Mouse (Mus musculus): ENCODE measurements around the gene Osbp2. TPM values are rescaled to one million over a fixed set of nuclear protein-coding genes. Genes with fewer than 3 reads are reported as not detected.

The Osbp2 gene
- polyA plus RNA-seq, 1 experiment from 2014 or later = 0.09 TPM

DNA sequence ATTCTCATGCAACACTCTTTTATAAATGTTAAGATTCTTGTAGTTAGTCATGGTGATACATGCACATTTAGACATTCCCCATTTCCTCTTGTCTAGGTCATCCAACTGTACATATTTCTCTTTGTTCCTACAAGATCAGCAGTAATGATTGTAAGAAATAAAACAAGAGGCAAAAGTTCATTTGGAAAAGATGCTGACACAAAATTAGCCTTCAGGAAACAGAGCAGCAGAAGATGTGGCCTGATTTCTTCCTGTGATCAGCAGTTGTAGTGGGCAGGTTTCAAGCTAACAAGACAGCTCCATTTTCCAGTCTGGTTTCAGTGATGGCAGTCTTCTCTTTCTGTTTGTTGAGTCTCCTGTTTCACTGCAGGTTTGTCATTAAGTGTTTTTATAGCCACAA is 47.8 kb downstream of the Osbp2 start:
- Histone ChIP-seq H3K27me3 (ENCODE audit: control insufficient read depth, insufficient read depth, low read depth, low read length) (no peaks in the 10 kb centered on the region), H3K4me3 (ENCODE audit: low read depth, low read length) (no peak overlapping the region), H3K4me2 (ENCODE audit: low read depth, low read length) (no peak overlapping the region), H3K9me3 (replicated peaks; ENCODE audit: control insufficient read depth, low read length) (no peaks in the 10 kb centered on the region), H3K4me1 (ENCODE audit: control insufficient read depth, low read depth, low read length) (no peaks in the 10 kb centered on the region), H3K27ac (ENCODE audit: low read length) (no peak overlapping the region), H3K36me3 (ENCODE audit: control insufficient read depth, insufficient read depth) (no peaks in the 10 kb centered on the region), H3K9ac (ENCODE audit: low read depth, low read length) (no peak overlapping the region)
- no peak for ATAC-seq (ENCODE audit: low read depth)

DNA sequence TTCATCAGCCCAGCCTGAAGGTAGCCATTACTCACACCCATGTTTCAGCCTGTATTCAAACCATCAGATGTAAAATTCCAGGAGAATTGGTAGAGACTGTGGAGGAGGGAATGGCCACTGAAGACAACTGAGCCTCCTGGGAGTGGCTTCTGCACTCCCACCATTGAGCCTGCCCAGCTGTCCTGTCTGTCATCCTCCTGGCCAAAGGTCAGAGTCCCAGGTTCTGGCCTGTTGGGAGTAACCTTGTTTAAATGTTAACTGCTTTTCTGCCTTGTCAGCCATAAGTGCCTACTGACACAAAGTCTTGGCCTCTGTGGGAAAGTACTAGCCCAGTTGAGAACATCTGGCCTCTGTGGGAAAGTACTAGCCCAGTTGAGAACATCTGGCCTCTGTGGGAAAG is 50.4 kb downstream of the Osbp2 start:
- Histone ChIP-seq H3K4me1 (ENCODE audit: control insufficient read depth, low read depth, low read length) (no peaks in the 10 kb centered on the region), H3K27me3 (ENCODE audit: control insufficient read depth, insufficient read depth, low read depth, low read length) (no peaks in the 10 kb centered on the region), H3K27ac (ENCODE audit: low read length) (no peak overlapping the region), H3K4me2 (ENCODE audit: low read depth, low read length) (no peak overlapping the region), H3K36me3 (ENCODE audit: control insufficient read depth, insufficient read depth) (no peaks in the 10 kb centered on the region), H3K4me3 (ENCODE audit: low read depth, low read length) (no peak overlapping the region), H3K9me3 (replicated peaks; ENCODE audit: control insufficient read depth, low read length) (no peaks in the 10 kb centered on the region), H3K9ac (ENCODE audit: low read depth, low read length) (no peak overlapping the region)
- ATAC-seq (ENCODE audit: low read depth) = no peak

DNA sequence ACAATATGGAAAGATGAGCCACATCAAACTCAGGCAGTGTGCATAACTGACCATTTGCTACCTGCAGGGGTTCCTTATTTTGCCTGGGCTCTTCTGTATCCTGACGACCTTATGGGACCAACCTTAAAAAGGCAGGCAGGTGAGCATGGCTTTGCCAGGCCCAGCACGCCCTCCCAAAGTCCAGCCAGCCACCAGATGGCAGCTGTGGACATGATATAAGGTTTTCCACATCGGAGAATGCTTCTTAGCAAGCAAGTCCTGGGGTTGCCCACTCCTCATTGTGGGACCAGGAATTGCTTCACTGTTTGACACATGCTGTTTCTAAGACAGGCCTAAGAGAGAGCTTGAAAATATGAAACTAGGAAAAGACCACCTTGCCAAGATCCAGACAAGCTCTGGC is 55.5 kb downstream of the Osbp2 start:
- H3K36me3 ChIP-seq (ENCODE audit: control insufficient read depth, insufficient read depth) = no peaks in the 10 kb centered on the region
- H3K27ac ChIP-seq (ENCODE audit: low read length) = no peak overlapping the region
- no peaks in the 10 kb centered on the region for H3K27me3 ChIP-seq (ENCODE audit: control insufficient read depth, insufficient read depth, low read depth, low read length)
- no peak for ATAC-seq (ENCODE audit: low read depth)
- H3K9ac ChIP-seq (ENCODE audit: low read depth, low read length) = no peak overlapping the region
- H3K4me2 ChIP-seq (ENCODE audit: low read depth, low read length) = no peak overlapping the region
- no peak overlapping the region for H3K4me3 ChIP-seq (ENCODE audit: low read depth, low read length)
- no peaks in the 10 kb centered on the region for H3K4me1 ChIP-seq (ENCODE audit: control insufficient read depth, low read depth, low read length)
- WGBS (ENCODE audit: insufficient replicate concordance) = 19% methylated on average over 3 of the region's 3 CpGs
- no peaks in the 10 kb centered on the region for H3K9me3 ChIP-seq (replicated peaks; ENCODE audit: control insufficient read depth, low read length)

DNA sequence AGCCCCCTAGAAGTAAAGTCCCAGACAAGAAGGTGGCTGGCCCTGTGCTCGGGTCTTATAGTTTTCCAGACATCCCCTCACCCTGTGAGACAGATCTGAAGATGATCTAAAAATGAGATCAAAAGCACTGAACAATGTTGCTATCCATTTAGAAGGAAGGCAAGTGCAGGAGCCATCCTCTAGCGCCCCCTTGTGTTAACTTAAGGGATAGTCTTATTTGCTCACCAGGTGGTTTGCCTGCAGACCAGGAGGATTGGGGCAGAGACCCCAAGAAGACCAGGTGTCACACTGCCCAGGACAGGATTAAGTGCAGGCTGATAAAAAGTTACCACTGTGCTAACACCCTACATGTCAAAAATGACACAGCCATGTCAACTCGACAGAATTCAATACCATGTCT is 58.3 kb downstream of the Osbp2 start:
- no peak overlapping the region for H3K4me2 ChIP-seq (ENCODE audit: low read depth, low read length)
- H3K9ac ChIP-seq (ENCODE audit: low read depth, low read length) = no peak overlapping the region
- H3K4me1 ChIP-seq (ENCODE audit: control insufficient read depth, low read depth, low read length) = no peaks in the 10 kb centered on the region
- H3K9me3 ChIP-seq (replicated peaks; ENCODE audit: control insufficient read depth, low read length) = no peaks in the 10 kb centered on the region
- H3K27ac ChIP-seq (ENCODE audit: low read length) = no peak overlapping the region
- H3K4me3 ChIP-seq (ENCODE audit: low read depth, low read length) = no peak overlapping the region
- H3K27me3 ChIP-seq (ENCODE audit: control insufficient read depth, insufficient read depth, low read depth, low read length) = no peaks in the 10 kb centered on the region
- no peaks in the 10 kb centered on the region for H3K36me3 ChIP-seq (ENCODE audit: control insufficient read depth, insufficient read depth)
- WGBS (ENCODE audit: insufficient replicate concordance) = 19% methylated on average over 3 of the region's 3 CpGs
- ATAC-seq (ENCODE audit: low read depth) = no peak

DNA sequence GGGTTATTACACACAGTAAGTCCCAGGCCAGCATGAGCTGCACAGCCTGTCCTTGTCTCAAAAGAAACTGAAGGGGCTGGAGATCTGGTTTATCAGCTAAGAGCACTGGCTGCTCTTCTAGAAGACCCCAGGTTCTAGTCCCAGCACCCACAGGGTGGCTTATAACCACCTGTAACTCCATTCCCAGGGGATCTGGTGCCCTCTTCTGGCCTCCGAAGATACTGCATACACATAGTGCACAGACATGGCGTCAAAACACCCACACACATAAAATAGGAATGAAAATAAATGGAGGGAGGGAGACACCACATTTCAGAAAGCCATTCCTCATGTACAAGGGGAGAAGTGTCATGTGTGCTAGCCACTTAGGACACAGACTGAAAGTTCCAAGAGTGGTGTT is 59.1 kb downstream of the Osbp2 start:
- no peaks in the 10 kb centered on the region for H3K9me3 ChIP-seq (replicated peaks; ENCODE audit: control insufficient read depth, low read length)
- H3K27ac ChIP-seq (ENCODE audit: low read length) = no peak overlapping the region
- H3K9ac ChIP-seq (ENCODE audit: low read depth, low read length) = no peak overlapping the region
- no peaks in the 10 kb centered on the region for H3K36me3 ChIP-seq (ENCODE audit: control insufficient read depth, insufficient read depth)
- H3K27me3 ChIP-seq (ENCODE audit: control insufficient read depth, insufficient read depth, low read depth, low read length) = no peaks in the 10 kb centered on the region
- no peak overlapping the region for H3K4me2 ChIP-seq (ENCODE audit: low read depth, low read length)
- no peaks in the 10 kb centered on the region for H3K4me1 ChIP-seq (ENCODE audit: control insufficient read depth, low read depth, low read length)
- 76% methylated on average over 2 of the region's 2 CpGs for WGBS (ENCODE audit: insufficient replicate concordance)
- no peak for ATAC-seq (ENCODE audit: low read depth)
- H3K4me3 ChIP-seq (ENCODE audit: low read depth, low read length) = no peak overlapping the region

DNA sequence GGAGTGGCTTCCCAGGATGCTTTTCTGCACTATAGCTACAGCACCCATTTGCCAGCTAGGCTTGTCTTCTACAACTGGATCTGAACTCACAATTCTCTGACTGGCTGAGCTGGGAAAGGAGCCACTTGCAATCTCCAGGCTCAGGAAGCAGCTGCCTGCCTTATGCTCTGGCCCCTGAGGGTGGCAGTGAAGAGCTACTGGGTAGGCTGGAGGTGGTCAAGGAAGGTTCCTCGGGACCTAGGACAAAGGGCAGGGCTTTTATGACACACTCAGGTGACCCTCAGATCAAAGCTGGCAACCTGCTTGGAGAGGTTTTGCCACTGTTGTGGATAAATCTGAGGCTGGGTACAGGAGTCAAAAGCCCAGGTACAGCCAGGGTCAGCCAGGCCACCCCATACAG is 61.6 kb downstream of the Osbp2 start:
- no peak overlapping the region for H3K4me2 ChIP-seq (ENCODE audit: low read depth, low read length)
- no peaks in the 10 kb centered on the region for H3K36me3 ChIP-seq (ENCODE audit: control insufficient read depth, insufficient read depth)
- no peak overlapping the region for H3K27ac ChIP-seq (ENCODE audit: low read length)
- no peak for ATAC-seq (ENCODE audit: low read depth)
- no peaks in the 10 kb centered on the region for H3K27me3 ChIP-seq (ENCODE audit: control insufficient read depth, insufficient read depth, low read depth, low read length)
- H3K4me3 ChIP-seq (ENCODE audit: low read depth, low read length) = no peak overlapping the region
- H3K9me3 ChIP-seq (replicated peaks; ENCODE audit: control insufficient read depth, low read length) = no peaks in the 10 kb centered on the region
- no peaks in the 10 kb centered on the region for H3K4me1 ChIP-seq (ENCODE audit: control insufficient read depth, low read depth, low read length)
- no peak overlapping the region for H3K9ac ChIP-seq (ENCODE audit: low read depth, low read length)
- WGBS (ENCODE audit: insufficient replicate concordance) = 28% methylated on average over 1 of the region's 1 CpGs

DNA sequence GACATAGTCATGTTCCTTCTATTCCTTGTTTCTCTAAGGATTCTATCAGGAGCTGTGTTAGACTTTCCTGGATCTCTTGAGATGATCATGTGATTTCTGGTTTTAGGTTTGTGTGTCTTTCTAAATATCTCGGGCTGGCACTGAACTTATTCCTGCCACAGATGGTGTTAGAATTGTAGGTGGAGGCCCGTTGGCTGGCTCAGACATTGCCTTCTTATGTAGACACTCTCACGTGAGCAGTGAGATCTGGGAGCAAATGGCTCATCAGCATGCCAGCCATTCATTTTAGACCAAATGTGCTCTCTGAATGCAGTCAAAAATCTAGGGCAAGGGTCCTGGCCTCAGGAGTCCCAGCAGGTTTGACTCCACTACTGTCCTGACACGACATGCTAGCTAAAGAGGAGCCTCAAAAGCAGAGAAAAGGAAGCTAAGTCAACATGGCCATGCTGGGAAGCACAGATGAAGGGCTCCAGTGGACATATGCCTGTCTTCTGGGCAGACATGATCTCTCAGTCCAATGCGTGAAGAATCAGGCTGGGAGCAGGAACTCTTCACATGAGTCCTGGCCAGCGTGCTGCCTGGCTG is 66.0 kb downstream of the Osbp2 start:
- H3K4me1 ChIP-seq (ENCODE audit: control insufficient read depth, low read depth, low read length) = no peaks in the 10 kb centered on the region
- no peak overlapping the region for H3K4me3 ChIP-seq (ENCODE audit: low read depth, low read length)
- H3K4me2 ChIP-seq (ENCODE audit: low read depth, low read length) = no peak overlapping the region
- H3K27me3 ChIP-seq (ENCODE audit: control insufficient read depth, insufficient read depth, low read depth, low read length) = no peaks in the 10 kb centered on the region
- no peaks in the 10 kb centered on the region for H3K36me3 ChIP-seq (ENCODE audit: control insufficient read depth, insufficient read depth)
- H3K27ac ChIP-seq (ENCODE audit: low read length) = no peak overlapping the region
- 61% methylated on average over 6 of the region's 6 CpGs for WGBS (ENCODE audit: insufficient replicate concordance)
- H3K9me3 ChIP-seq (replicated peaks; ENCODE audit: control insufficient read depth, low read length) = no peaks in the 10 kb centered on the region
- ATAC-seq (ENCODE audit: low read depth) = no peak
- H3K9ac ChIP-seq (ENCODE audit: low read depth, low read length) = no peak overlapping the region

DNA sequence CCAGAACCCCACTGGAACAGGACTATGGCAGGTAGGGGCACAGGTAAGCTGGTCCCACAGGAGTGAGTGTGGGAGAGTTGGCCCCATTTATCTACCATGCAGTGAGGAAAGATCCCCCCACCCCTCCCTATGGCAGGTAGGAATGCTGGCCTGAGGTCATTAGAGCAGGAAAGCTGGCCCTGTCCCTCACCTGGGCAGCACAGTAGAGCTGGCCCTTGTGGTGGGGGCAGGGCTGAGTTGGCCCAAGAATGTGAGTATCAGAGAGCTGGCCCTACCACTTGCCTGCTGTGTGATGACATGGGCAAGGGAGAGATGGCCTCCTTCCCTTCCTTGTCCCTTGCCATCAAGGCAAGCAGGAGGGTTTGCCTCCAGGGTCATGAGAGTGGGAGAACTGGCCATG is 73.0 kb downstream of the Osbp2 start:
- ATAC-seq (ENCODE audit: low read depth) = no peak
- H3K4me3 ChIP-seq (ENCODE audit: low read depth, low read length) = no peak overlapping the region
- no peaks in the 10 kb centered on the region for H3K36me3 ChIP-seq (ENCODE audit: control insufficient read depth, insufficient read depth)
- no peak overlapping the region for H3K4me2 ChIP-seq (ENCODE audit: low read depth, low read length)
- no peak overlapping the region for H3K27ac ChIP-seq (ENCODE audit: low read length)
- H3K9me3 ChIP-seq (replicated peaks; ENCODE audit: control insufficient read depth, low read length) = no peaks in the 10 kb centered on the region
- no peak overlapping the region for H3K9ac ChIP-seq (ENCODE audit: low read depth, low read length)
- H3K27me3 ChIP-seq (ENCODE audit: control insufficient read depth, insufficient read depth, low read depth, low read length) = no peaks in the 10 kb centered on the region
- no peaks in the 10 kb centered on the region for H3K4me1 ChIP-seq (ENCODE audit: control insufficient read depth, low read depth, low read length)

DNA sequence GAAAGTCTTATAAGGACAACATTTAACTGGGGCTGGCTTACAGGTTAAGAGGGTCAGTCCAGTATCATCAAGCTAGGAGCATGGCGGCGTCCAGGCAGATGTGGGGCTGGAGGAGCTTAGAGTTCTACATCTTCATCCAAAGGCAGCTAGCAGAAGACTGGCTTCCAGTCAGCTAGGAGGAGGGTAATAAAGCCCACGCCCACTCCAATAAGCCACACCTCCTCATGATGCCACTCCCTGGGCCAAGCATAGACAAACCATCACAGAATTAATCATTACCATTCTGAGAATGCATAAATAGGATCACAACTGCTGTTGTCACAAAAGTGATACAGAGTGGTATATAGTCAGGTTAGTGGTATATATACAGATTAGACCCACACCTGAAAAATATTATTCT is 73.8 kb downstream of the Osbp2 start:
- WGBS (ENCODE audit: insufficient replicate concordance) = 39% methylated on average over 3 of the region's 3 CpGs
- Histone ChIP-seq H3K27me3 (ENCODE audit: control insufficient read depth, insufficient read depth, low read depth, low read length) (no peaks in the 10 kb centered on the region), H3K4me2 (ENCODE audit: low read depth, low read length) (no peak overlapping the region), H3K9ac (ENCODE audit: low read depth, low read length) (no peak overlapping the region), H3K27ac (ENCODE audit: low read length) (no peak overlapping the region), H3K9me3 (replicated peaks; ENCODE audit: control insufficient read depth, low read length) (no peaks in the 10 kb centered on the region), H3K4me1 (ENCODE audit: control insufficient read depth, low read depth, low read length) (no peaks in the 10 kb centered on the region), H3K36me3 (ENCODE audit: control insufficient read depth, insufficient read depth) (no peaks in the 10 kb centered on the region), H3K4me3 (ENCODE audit: low read depth, low read length) (no peak overlapping the region)
- no peak for ATAC-seq (ENCODE audit: low read depth)

DNA sequence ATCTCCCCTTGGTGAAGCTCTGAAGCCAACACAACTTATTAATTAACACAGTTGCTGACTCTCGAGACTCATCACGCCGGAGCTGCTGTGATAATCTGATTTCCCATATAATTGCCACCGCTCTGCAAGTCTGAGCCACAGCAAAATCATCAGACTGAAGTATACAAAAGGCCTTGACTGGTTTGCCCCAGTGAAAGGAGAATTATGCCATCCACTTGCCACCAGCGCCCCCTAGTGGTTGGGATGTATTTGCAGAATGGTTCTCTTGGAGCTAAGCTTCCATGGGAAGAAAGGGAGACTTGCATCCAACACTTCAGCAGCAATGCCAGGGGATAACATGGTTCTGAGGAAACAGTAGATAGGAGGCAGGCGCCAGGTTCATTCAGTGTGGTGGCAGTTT is 77.1 kb downstream of the Osbp2 start:
- Histone ChIP-seq H3K9ac (ENCODE audit: low read depth, low read length) (no peak overlapping the region), H3K4me3 (ENCODE audit: low read depth, low read length) (no peak overlapping the region), H3K9me3 (replicated peaks; ENCODE audit: control insufficient read depth, low read length) (no peaks in the 10 kb centered on the region), H3K4me2 (ENCODE audit: low read depth, low read length) (no peak overlapping the region), H3K27ac (ENCODE audit: low read length) (no peak overlapping the region), H3K36me3 (ENCODE audit: control insufficient read depth, insufficient read depth) (no peaks in the 10 kb centered on the region), H3K4me1 (ENCODE audit: control insufficient read depth, low read depth, low read length) (no peaks in the 10 kb centered on the region), H3K27me3 (ENCODE audit: control insufficient read depth, insufficient read depth, low read depth, low read length) (no peaks in the 10 kb centered on the region)
- ATAC-seq (ENCODE audit: low read depth) = no peak
- whole genome bisulfite sequencing (ENCODE audit: insufficient replicate concordance) = 19% methylated on average over 6 of the region's 6 CpGs

Data from liver, embryonic 16.5 days (tissue).